Mouse (Mus musculus): ENCODE data around the gene Mark1.

The Mark1 gene

DNA sequence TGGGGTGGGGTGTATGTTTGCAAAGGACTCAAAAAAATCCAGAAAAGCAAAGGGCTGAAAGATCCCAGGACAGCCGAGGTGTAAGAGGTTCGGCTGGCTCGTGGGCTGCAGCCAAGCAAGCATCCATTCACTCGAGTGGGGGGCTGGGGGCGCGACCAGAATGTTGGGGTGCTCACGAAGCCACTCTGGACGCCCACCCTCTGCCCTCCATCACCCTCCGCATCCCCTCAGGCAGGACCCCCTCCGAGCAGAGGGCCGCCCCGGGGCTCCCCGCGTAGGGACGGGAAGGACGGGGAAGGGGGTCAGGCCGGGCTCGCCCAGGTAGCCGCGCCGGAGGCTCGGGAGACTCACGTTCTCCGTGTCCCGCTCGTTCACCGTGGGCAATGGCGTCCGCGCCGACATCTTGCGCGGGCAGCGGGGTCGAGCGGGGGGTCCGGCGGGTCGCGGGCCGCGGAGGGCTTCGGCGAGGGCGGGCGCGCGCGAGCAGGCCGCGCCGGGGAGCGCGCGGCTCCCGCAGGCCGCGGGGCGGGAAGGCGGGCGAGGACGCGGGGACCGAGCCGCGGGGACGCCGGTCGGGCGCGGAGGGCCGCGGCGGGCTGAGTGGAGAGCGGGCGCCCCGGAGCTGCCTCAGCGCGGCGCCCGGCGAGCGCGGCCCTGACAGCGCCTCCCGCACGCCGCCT is at the start of gene Mark1:
Gene Mark1 (minus strand): TSS at position 500 of the 680 bp plus-strand sequence.
- DNase-seq (ENCODE audit: low spot score), result peak; percentile 47

DNA sequence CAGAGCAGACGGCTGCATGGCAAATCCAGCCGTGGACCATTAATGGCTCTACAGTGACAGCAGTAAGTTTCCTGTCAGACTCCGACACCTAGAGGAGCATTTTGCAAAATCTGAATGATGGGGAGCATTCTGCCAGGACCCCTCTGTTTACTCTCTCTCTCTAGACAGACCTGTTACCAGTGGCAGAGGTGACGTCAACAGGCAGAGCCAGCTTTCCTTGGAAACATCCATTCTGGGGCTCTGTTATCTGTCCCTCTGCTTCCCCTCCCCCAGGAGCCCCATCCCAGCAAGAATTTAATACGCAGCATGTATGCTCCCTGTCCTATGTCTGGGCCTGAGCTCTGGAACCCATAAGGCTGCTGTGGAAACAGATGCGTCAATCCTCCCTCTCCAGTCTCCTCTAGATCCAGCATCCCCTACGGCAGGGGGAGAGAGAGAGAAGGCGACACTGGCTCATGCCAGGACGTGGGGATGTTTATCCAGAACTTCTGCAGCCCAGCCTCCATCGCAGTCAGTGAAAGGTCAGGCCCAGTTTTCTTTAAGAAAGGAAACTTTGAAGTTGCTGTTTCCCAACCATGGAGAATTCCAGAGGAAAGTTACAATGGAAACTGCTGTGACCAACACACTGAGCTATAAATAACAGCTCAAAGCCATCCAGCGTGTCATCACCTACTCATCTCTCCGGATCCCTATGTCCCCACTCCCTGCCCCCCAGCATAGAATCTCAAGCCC is 48.3 kb upstream of the Mark1 start:
- DNase-seq (ENCODE audit: low spot score), result no peak

DNA sequence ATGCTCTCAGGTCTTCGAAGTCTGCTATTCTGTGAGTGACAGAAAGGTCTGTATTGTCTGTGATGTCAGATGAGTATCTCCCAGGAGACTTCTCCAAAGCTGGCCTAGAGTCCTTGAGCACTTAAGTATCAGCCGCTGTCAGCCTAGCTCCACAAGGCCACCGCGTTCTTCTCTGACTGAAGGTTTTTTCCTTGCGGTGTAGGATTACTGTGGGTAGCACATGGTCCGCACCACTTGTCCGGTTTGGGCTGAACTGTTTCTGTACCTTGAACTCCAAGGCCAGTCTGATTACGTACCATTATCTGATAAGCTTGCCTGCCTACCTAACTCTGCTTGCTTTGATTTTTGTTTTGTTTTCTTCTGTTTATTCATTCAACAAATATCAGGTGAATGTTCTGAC is 47.1 kb upstream of the Mark1 start:
- DNase-seq (ENCODE audit: low spot score), result no peak

GRCm38 (mm10) chr1:185038183-185038686 is 38.9 kb upstream of the Mark1 start:
- DNase-seq (ENCODE audit: low spot score), result no peak

DNA sequence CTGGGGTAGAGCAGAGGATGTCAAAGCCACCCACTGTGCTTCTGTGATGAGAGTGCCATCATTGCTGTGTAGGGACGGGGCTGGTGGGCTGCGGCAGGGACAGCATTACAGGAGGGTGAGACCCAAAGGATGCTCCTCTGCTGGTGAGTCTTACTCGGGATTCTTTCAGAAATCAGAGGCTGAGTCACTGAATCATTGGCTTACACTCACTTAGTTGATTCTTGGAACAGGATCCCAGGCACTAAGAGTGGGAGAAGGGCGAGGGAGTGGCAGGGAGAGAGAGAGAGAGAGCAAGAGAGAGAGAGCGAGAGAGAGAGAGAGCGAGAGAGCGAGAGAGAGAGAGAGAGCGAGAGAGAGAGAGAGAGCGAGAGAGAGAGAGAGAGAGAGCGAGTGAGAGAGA is 31.2 kb upstream of the Mark1 start:
- no peak for DNase-seq (ENCODE audit: low spot score)

- DNase-seq (ENCODE audit: low spot score), result no peak
Measured at GRCm38 (mm10) chr1:185020429-185021168, 21.2 kb upstream of the Mark1 start.

GRCm38 (mm10) chr1:185012566-185012965 is 13.2 kb upstream of the Mark1 start:
- no peak for DNase-seq (ENCODE audit: low spot score)

DNA sequence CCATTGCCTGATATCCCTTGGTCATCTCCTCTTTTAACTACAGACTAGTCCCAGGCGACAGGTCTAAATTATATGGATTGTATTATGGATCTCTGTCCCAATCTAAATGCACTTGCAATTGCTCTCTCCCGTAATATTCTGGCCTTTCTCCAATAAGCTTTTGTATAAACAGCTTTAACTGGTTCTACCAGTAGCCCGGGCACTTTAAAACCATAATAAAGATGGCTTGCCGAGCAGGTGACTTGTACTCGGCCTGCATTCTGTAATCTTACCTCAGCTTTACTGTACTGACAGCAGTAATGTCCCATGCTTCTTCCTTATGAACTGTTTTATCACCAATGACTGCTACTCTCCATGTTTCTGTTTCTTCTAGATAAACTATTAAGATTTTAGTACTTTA is 7.7 kb upstream of the Mark1 start:
- DNase-seq (ENCODE audit: low spot score), result no peak

- DNase-seq (ENCODE audit: low spot score), result peak; percentile 65
Measured at GRCm38 (mm10) chr1:184999780-185000599, 620 bp upstream of the Mark1 start.

- DNase-seq (ENCODE audit: low spot score), result no peak
Measured at GRCm38 (mm10) chr1:184998631-184999030, 739 bp downstream of the Mark1 start.

GRCm38 (mm10) chr1:184998161-184998560 is 1.2 kb downstream of the Mark1 start:
- DNase-seq (ENCODE audit: low spot score), result no peak

- DNase-seq (ENCODE audit: low spot score), result no peak
Measured at GRCm38 (mm10) chr1:184997466-184997865, 1.9 kb downstream of the Mark1 start.

- no peak for DNase-seq (ENCODE audit: low spot score)
Measured at GRCm38 (mm10) chr1:184995335-184995734, 4.0 kb downstream of the Mark1 start.

GRCm38 (mm10) chr1:184991191-184991590 is 8.2 kb downstream of the Mark1 start:
- DNase-seq (ENCODE audit: low spot score), result no peak

DNA sequence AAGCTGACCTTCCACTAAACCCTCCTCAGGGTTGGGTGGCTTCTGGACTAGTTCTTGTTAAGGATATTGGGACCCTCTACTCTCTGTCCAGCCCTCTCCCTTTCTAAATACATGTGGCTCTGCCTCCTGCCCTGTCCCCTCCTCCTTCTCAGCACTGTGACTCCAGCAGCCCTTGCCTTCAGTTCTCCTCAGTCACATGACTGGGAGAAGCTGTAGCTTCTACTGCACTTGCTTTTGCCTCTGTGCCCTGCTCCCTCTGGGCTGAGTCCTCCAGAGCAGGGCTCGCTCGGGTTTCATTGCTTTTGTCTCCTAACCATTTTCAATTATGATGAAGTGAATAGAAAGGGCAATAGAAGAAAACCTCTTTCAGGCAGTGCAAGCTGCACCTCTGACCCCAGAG is 12.6 kb downstream of the Mark1 start:
- DNase-seq (ENCODE audit: low spot score), result no peak

- no peak for DNase-seq (ENCODE audit: low spot score)
Measured at GRCm38 (mm10) chr1:184984723-184985122, 14.6 kb downstream of the Mark1 start.

- no peak for DNase-seq (ENCODE audit: low spot score)
Measured at GRCm38 (mm10) chr1:184983751-184984150, 15.6 kb downstream of the Mark1 start.

GRCm38 (mm10) chr1:184972214-184972776 is 27.1 kb downstream of the Mark1 start:
- DNase-seq (ENCODE audit: low spot score), result no peak

GRCm38 (mm10) chr1:184969374-184969773 is 30.0 kb downstream of the Mark1 start:
- DNase-seq (ENCODE audit: low spot score), result no peak

- DNase-seq (ENCODE audit: low spot score), result peak; percentile 74
Measured at GRCm38 (mm10) chr1:184965682-184966360, 33.5 kb downstream of the Mark1 start.

Data from ovary, postnatal 36 days (tissue).